Mouse (Mus musculus) CH12.LX (cell line): ENCODE measurements around the gene Primpol. TPM values are rescaled to one million over a fixed set of nuclear protein-coding genes. Genes with fewer than 3 reads are reported as not detected.

Experiments
- DNase-seq: peaks from one replicate; pipeline ENCODE4 v3.0.0-alpha.2; 2013; ENCODE audit errors: extremely low read depth
- H3K27ac ChIP-seq: 2 replicates; pipeline ENCODE4 v1.5.1; 2012; ENCODE audit warnings: low read depth, mild to moderate bottlenecking, control low read depth, moderate library complexity; ENCODE audit not compliant: insufficient read depth
- H3K27me3 ChIP-seq: replicated peaks from 2 replicates; pipeline ENCODE3; 2012; ENCODE audit warnings: inconsistent platforms
- H3K36me3 ChIP-seq, 2 experiments: replicated peaks in 1 of 2; 2 replicates each; pipeline versions ENCODE3 to v1.6.1; 2012; ENCODE audit warnings: inconsistent platforms in 1 of 2, low read length in 1 of 2, mild to moderate bottlenecking in 1 of 2, mixed read lengths in 1 of 2, moderate library complexity in 1 of 2; ENCODE audit not compliant: control insufficient read depth in 1 of 2, insufficient read depth in 1 of 2
- H3K4me1 ChIP-seq, 2 experiments: 2 replicates each; pipeline ENCODE4 v1.6.1; 2012; ENCODE audit warnings: inconsistent platforms in 1 of 2, moderate library complexity in 1 of 2; ENCODE audit not compliant: insufficient read depth in 2 of 2, control insufficient read depth in 1 of 2
- H3K4me2 ChIP-seq: 2 replicates; pipeline ENCODE4 v1.6.1; 2012; ENCODE audit warnings: low read depth, mild to moderate bottlenecking, control low read depth; ENCODE audit not compliant: poor library complexity, insufficient read depth, severe bottlenecking
- H3K4me3 ChIP-seq, 3 experiments: fragments of 150-350 bp in 1 of 3; sonication (generic) in 1 of 3; replicated peaks in 1 of 3; 2 replicates each; pipeline versions ENCODE3 to v1.5.1; 2011 to 2012; ENCODE audit warnings: low read depth in 2 of 3, low read length in 2 of 3, mild to moderate bottlenecking in 2 of 3, moderate library complexity in 2 of 3, control low read depth in 1 of 3, improper control_type of control experiment in 1 of 3, inconsistent platforms in 1 of 3, mixed read lengths in 1 of 3; ENCODE audit not compliant: poor library complexity in 1 of 3
- H3K79me2 ChIP-seq: replicated peaks from 2 replicates; pipeline ENCODE4 v1.6.1; 2012; ENCODE audit warnings: mild to moderate bottlenecking, moderate library complexity; ENCODE audit not compliant: control insufficient read depth, poor library complexity, insufficient read depth, severe bottlenecking; ENCODE audit errors: extremely low read depth
- H3K9ac ChIP-seq: 2 replicates; pipeline ENCODE4 v1.6.1; 2012; ENCODE audit warnings: low read depth, mild to moderate bottlenecking, control low read depth, moderate library complexity; ENCODE audit not compliant: insufficient read depth
- H3K9me3 ChIP-seq: replicated peaks from 2 replicates; pipeline ENCODE3; 2012; ENCODE audit warnings: low read length, inconsistent platforms, mixed read lengths
- BHLHE40 ChIP-seq: IDR thresholded peaks from 2 replicates; pipeline ENCODE4 v1.6.1; 2011; ENCODE audit warnings: mild to moderate bottlenecking, low read depth, low read length, improper control_type of control experiment
- E2F4 ChIP-seq: IDR thresholded peaks from 2 replicates; pipeline ENCODE4 v1.6.1; 2011; ENCODE audit warnings: low read depth, low read length, improper control_type of control experiment; ENCODE audit not compliant: insufficient replicate concordance
- ELF1 ChIP-seq: IDR thresholded peaks from 2 replicates; pipeline ENCODE4 v1.6.1; 2014; ENCODE audit warnings: low read depth, mild to moderate bottlenecking, inconsistent platforms, low read length, improper control_type of control experiment
- ETS1 ChIP-seq: conservative IDR thresholded peaks from 2 replicates; pipeline ENCODE4 v1.6.1; 2012; ENCODE audit warnings: low read depth, mild to moderate bottlenecking, inconsistent platforms, low read length, improper control_type of control experiment, moderate library complexity
- GABPA ChIP-seq: IDR thresholded peaks from 2 replicates; pipeline ENCODE4 v1.6.1; 2012; ENCODE audit warnings: low read depth, low read length, improper control_type of control experiment, inconsistent platforms; ENCODE audit not compliant: insufficient replicate concordance
- IRF4 ChIP-seq: IDR thresholded peaks from 2 replicates; pipeline ENCODE4 v1.6.1; 2014; ENCODE audit warnings: low read depth, mild to moderate bottlenecking, inconsistent platforms, low read length, improper control_type of control experiment
- JUND ChIP-seq: conservative IDR thresholded peaks from 2 replicates; pipeline ENCODE4 v1.6.1; 2011; ENCODE audit warnings: low read depth, low read length, improper control_type of control experiment
- KAT2A ChIP-seq: IDR thresholded peaks from 2 replicates; pipeline ENCODE4 v1.6.1; 2012; ENCODE audit warnings: low read length, improper control_type of control experiment, inconsistent platforms; ENCODE audit not compliant: insufficient replicate concordance
- MAX ChIP-seq: IDR thresholded peaks from 2 replicates; pipeline ENCODE4 v1.6.1; 2011; ENCODE audit warnings: low read length, improper control_type of control experiment
- NELFE ChIP-seq: IDR thresholded peaks from 2 replicates; pipeline ENCODE4 v1.6.1; 2011; ENCODE audit warnings: low read depth, low read length, improper control_type of control experiment
- NRF1 ChIP-seq: IDR thresholded peaks from 2 replicates; pipeline ENCODE4 v1.6.1; 2014; ENCODE audit warnings: low read depth, mild to moderate bottlenecking, inconsistent platforms, low read length, improper control_type of control experiment, moderate library complexity
- PAX5 ChIP-seq: IDR thresholded peaks from 2 replicates; pipeline ENCODE4 v1.6.1; 2012; ENCODE audit warnings: low read length, inconsistent platforms, mixed read lengths
- POLR2AphosphoS2 ChIP-seq: IDR thresholded peaks from 2 replicates; pipeline ENCODE4 v1.6.1; 2011; ENCODE audit warnings: low read depth, low read length, improper control_type of control experiment
- SMC3 ChIP-seq: IDR thresholded peaks from 2 replicates; pipeline ENCODE4 v1.6.1; 2011; ENCODE audit warnings: low read depth, low read length, improper control_type of control experiment
- USF1 ChIP-seq: IDR thresholded peaks from 2 replicates; pipeline ENCODE4 v1.6.1; 2014; ENCODE audit warnings: low read depth, mild to moderate bottlenecking, inconsistent platforms, low read length, improper control_type of control experiment
- ZC3H11A ChIP-seq: IDR thresholded peaks from 2 replicates; pipeline ENCODE4 v1.6.1; 2012; ENCODE audit warnings: low read depth, mild to moderate bottlenecking, inconsistent platforms, low read length, improper control_type of control experiment
- ZKSCAN1 ChIP-seq: IDR thresholded peaks from 2 replicates; pipeline ENCODE4 v1.6.1; 2012; ENCODE audit warnings: low read depth, inconsistent platforms, low read length, improper control_type of control experiment, borderline replicate concordance
- ZMIZ1 ChIP-seq: IDR thresholded peaks from 2 replicates; pipeline ENCODE4 v1.6.1; 2012; ENCODE audit warnings: low read depth, mild to moderate bottlenecking, inconsistent platforms, low read length, improper control_type of control experiment
- dilution Hi-C: fragments of 300-500 bp; cut with MboI; formaldehyde crosslinking; loops from 2 replicates; pipeline ENCODE4 v1.14.3; 2020; ENCODE audit warnings: low sequenced_read_pairs; ENCODE audit not compliant: extremely low pct_unique_long_range_greater_than_20kb, extremely low pct_ligation_motif_present
- in situ Hi-C: fragments of 300-500 bp; cut with MboI; formaldehyde crosslinking; loops from 3 replicates; pipeline ENCODE4 v1.14.3; 2019; ENCODE audit warnings: low sequenced_read_pairs, low pct_ligation_motif_present, low pct_unique_long_range_greater_than_20kb, mixed read lengths
- polyA plus RNA-seq: library from polyadenylated mRNA; unstranded; fragments of >175 nt; gene quantifications from 2 replicates; pipeline ENCODE4 v1.2.1, GENCODE M21; 2012; ENCODE audit warnings: low read depth; ENCODE audit not compliant: insufficient read length
- total RNA-seq, 2 experiments: library from RNA; depleted of rRNA; stranded (reverse); fragments of 300-350 nt in 1 of 2; fragments of >200 nt in 1 of 2; gene quantifications; 2 replicates each; pipeline ENCODE4 v1.2.3; 2012 to 2014

Gene Primpol
- total and polyA plus RNA-seq, 3 experiments: 12.4 to 17.8 (median 15.3) TPM

- Histone ChIP-seq H3K36me3 (peaks cover 25 to 61% of the 10 kb centered on the region in 2 experiments), H3K4me1 (peaks cover 0 to 23% of the 10 kb centered on the region in 2 experiments; a peak in 2 of 4 replicates)
- DNase-seq: peak; percentile 53
Measured at GRCm38 (mm10) chr8:46566914-46567529, 50.0 kb downstream of the Primpol start.

GRCm38 (mm10) chr8:46562333-46562732 lies 54.7 kb downstream of the Primpol start:
- Histone ChIP-seq H3K4me3 (no peak overlapping the region), H3K27ac (no peak overlapping the region), H3K27me3 (no peaks in the 10 kb centered on the region), H3K36me3 (peaks cover 33 to 77% of the 10 kb centered on the region in 2 experiments), H3K9ac (no peak overlapping the region), H3K9me3 (no peaks in the 10 kb centered on the region), H3K79me2 (no peaks in the 10 kb centered on the region), H3K4me2 (no peak overlapping the region)
- in situ Hi-C loops (loop anchor here (25.0 kb wide), 1 partner anchor 825 kb away; no protein-coding TSS in a partner anchor), dilution Hi-C loops (no loop called here)
- DNase-seq: no peak
- TF ChIP-seq GABPA (no peak), POLR2AphosphoS2 (no peak), JUND (no peak), ZKSCAN1 (no peak), USF1 (no peak), PAX5 (no peak), ETS1 (no peak), KAT2A (no peak), ZC3H11A (no peak), NELFE (no peak), MAX (no peak), E2F4 (no peak), ELF1 (no peak), IRF4 (no peak), NRF1 (no peak), ZMIZ1 (no peak), SMC3 (no peak)
- TF ChIP-seq, all 38 proteins: peak for 0
- H3K4me1 ChIP-seq: peaks cover 0 to 15% of the 10 kb centered on the region in 2 experiments; a peak in 2 of 4 replicates

More at GRCm38 (mm10) chr8:46566914-46567529, 50.0 kb downstream of the Primpol start:
- Histone ChIP-seq H3K9me3 (no peaks in the 10 kb centered on the region), H3K4me2 (no peak overlapping the region), H3K79me2 (no peaks in the 10 kb centered on the region), H3K27ac (no peak overlapping the region), H3K9ac (no peak overlapping the region), H3K27me3 (no peaks in the 10 kb centered on the region), H3K4me3 (no peak overlapping the region)
- in situ Hi-C loops (loop anchor here (25.0 kb wide), 1 partner anchor 820 kb away; no protein-coding TSS in a partner anchor), dilution Hi-C loops (no loop called here)
- TF ChIP-seq BHLHE40 (0 out of 2 replicates have a peak, but pooled peaks have one; percentile 40), SMC3 (no peak), MAX (no peak)
- TF ChIP-seq, all 38 proteins: peak for 1
